ENCODE assay signal across 27 mouse cellular contexts in the genomic region with DNA sequence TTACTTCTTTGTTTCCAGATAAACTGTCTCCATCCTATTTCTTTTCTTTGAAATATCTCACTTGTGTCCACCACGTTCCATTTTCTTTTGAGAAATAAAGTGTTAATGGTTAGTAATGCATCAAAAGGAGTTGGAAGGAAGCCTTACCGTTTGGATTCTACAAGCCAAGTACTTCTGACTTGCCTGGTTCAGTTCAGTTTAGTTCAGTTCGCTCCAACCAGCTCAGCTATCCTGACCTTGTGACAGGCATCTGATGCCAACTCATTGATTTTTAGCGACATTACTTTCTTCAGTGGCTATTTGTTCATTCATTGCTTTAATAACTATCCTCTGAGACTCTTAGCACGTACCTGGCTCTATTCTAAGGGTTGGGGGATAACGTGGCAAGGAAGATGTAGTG. TPM values are rescaled to one million over a fixed set of nuclear protein-coding genes. Genes with fewer than 3 reads are reported as not detected.
"Had no signal": no experiment of that assay in that cellular context is flagged by ENCODE, and none has a peak within 500 bp of the region (broad histone marks: within the 10 kb centered on the region; RNA-seq: fewer than 3 reads in every experiment).

No protein-coding gene starts in this region.

- H3K4me1 ChIP-seq: hindbrain, embryonic 12.5 days had no signal

- H3K27me3 ChIP-seq: heart, embryonic 12.5 days; hindbrain, embryonic 12.5 days; intestine, embryonic 15.5 days; limb, embryonic 12.5 days; liver, embryonic 12.5 days had no signal

- H3K27ac ChIP-seq: heart, embryonic 10.5 days; hindbrain, embryonic 10.5 days; hindbrain, embryonic 12.5 days; hindbrain, embryonic 14.5 days; intestine, embryonic 15.5 days; layer of hippocampus, adult 2 months; left cerebral cortex, adult 2 months; limb, embryonic 10.5 days; limb, embryonic 12.5 days; liver, embryonic 12.5 days; liver, embryonic 14.5 days had no signal

- DNase-seq: gastrocnemius, postnatal 14 days; gastrocnemius, postnatal 36 days; heart, adult 18-20 months; heart, postnatal 10 days; heart, postnatal 4 days; kidney, adult 8-10 months; kidney, postnatal 10 days had no signal

- H3K4me2 ChIP-seq: heart, embryonic 12.5 days; hindbrain, embryonic 12.5 days; hindbrain, embryonic 14.5 days; intestine, embryonic 15.5 days; limb, embryonic 12.5 days; liver, embryonic 12.5 days had no signal

- H3K36me3 ChIP-seq: heart, embryonic 10.5 days; heart, embryonic 12.5 days; hindbrain, embryonic 10.5 days; hindbrain, embryonic 12.5 days; intestine, embryonic 15.5 days; limb, embryonic 10.5 days; limb, embryonic 12.5 days; liver, embryonic 12.5 days had no signal

- ATAC-seq: forebrain, embryonic 16.5 days; hindbrain, embryonic 16.5 days; inflammation-experienced regulatory T-cells, adult 6 months; intestine, postnatal 0 days; liver, embryonic 12.5 days had no signal

- H3K9me3 ChIP-seq: heart, embryonic 10.5 days; heart, embryonic 12.5 days; hindbrain, embryonic 10.5 days; hindbrain, embryonic 12.5 days; intestine, embryonic 15.5 days; limb, embryonic 10.5 days; limb, embryonic 12.5 days; liver, embryonic 12.5 days had no signal

- H3K9ac ChIP-seq: heart, embryonic 12.5 days; hindbrain, embryonic 12.5 days; hindbrain, embryonic 14.5 days; intestine, embryonic 15.5 days; limb, embryonic 12.5 days; liver, embryonic 12.5 days; liver, embryonic 14.5 days had no signal

- H3K4me3 ChIP-seq: heart, embryonic 10.5 days; heart, embryonic 12.5 days; hindbrain, embryonic 10.5 days; hindbrain, embryonic 12.5 days; intestine, embryonic 15.5 days; layer of hippocampus, adult 2 months; left cerebral cortex, adult 2 months; limb, embryonic 10.5 days; limb, embryonic 12.5 days; liver, embryonic 12.5 days had no signal

RNA-seq across cellular contexts. Expression of a gene that starts 42.4 kb away (rescaled TPM):
- polyA plus RNA-seq: forebrain, embryonic 16.5 days; heart, embryonic 10.5 days; heart, embryonic 12.5 days; heart, embryonic 14.5 days; hindbrain, embryonic 10.5 days; hindbrain, embryonic 12.5 days; hindbrain, embryonic 14.5 days; inflammation-experienced regulatory T-cells, adult 6 months; intestine, embryonic 15.5 days; intestine, postnatal 0 days; kidney, embryonic 16.5 days; limb, embryonic 10.5 days; limb, embryonic 12.5 days; limb, embryonic 14.5 days; liver, embryonic 12.5 days; liver, embryonic 14.5 days; liver, embryonic 16.5 days had no signal
